Mouse (Mus musculus) right cerebral cortex, postnatal 10 days (tissue): ENCODE measurements around the gene Zfp169.

ENCODE experiments used
- DNase-seq, 2 experiments: peaks; one replicate each; pipeline ENCODE4 v3.0.0; 2021; ENCODE audit warnings: low spot score in 2 of 2

The Zfp169 gene

DNA sequence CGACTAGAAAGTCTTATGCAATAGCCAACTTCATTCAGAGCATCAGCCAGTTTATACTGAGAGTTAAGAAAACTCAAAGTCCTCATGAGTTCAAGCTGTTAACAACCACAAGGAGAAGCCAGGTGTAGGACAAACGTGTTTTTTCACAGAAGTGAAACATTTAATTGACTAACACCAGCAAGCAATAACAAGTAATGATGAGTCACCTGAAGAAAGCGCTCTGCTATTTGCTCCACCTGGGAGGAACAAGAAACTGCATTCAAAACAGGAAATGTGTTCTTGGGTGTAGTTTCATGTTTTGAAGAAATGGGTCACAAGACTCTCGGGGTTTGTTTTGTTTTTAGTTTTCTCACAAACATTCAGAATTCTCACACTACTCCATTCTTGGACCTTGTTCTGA lies 2.6 kb upstream of the Zfp169 start:
- no peak for DNase-seq

- no peak for DNase-seq
Observed at GRCm38 (mm10) chr13:48508661-48509060, 4.6 kb downstream of the Zfp169 start.

DNA sequence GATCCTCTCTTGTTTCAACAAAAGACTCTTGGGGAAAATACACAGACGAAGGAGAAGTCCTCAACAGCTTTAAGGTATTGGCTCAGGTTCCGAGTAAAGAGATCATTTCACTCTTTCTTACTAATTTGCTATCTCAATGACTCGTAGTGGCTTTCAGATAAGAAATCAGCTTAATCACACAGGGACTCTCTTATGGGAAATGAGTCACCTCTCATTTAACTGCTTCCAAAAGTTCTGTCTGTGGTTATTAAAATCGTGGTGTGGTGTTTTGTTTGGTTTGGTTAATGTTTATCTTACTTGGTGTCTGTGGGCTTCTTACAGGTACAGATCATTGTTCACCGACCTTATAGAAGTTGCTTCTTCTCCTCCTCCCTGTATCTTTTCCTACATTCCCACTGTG lies 10.8 kb downstream of the Zfp169 start:
- no peak for DNase-seq

DNA sequence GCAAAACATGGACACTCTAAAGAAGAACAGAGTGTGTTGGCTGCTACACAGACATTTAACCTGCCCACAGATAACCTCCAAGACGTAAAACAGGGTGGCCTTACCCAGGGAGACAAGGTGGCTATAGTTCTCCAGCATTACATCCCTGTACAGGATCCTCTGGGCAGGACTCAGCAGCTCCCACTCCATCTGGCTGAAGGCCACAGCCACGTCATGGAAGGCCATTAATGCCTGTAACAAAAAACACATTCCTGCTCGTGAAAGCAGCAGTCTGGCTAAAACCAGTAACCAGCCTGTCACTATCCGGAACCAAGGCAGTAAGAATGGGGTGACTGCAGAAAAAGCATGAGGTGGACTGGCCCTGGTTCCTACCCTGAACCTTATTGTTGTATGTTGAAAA lies 14.6 kb downstream of the Zfp169 start:
- no peak for DNase-seq

DNA sequence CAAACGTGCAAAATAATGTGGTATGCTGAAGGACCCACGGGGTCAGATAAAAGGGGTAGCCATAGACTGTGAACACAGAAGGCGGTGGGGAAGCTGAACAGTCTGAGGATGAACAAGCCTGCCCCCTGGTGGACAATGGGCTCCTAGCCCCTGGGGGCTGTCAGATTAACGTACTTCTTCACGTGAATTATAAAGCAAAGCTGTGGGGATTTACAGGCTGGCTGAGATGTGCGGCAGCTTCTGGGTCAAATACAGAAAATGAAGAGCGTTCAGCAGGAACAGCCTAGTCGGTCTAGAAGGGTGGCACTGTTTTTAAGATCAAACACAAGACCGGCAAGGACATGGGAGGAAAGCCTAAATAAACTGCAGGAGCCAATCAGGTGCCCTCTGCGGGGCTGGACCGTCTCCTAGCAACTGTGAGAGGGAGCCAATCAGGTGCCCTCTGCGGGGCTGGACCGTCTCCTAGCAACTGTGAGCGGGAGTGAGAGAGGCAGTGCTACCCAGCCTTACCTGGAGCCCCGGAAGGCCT lies 15.5 kb downstream of the Zfp169 start:
- DNase-seq = peak; percentile 81 to 87

DNA sequence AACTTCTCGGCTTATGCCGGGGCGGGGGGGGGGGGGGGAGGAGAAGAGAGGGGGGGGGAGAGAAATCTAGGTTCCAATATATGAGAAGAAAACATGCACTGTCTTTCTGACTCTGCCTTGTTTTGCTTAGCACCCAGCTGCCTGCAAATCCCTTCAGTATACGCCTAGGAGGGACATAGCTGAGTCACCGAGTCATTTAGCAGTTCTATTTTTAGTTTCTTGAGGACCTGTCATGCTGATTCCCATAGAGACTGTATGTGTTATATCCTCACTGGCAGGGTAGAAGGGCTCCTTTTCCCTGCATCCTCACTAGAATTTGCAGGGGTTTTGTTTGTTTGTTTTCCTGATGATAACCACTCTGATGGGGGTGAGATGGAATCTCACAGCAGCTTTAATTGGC lies 20.1 kb downstream of the Zfp169 start:
- DNase-seq = no peak

GRCm38 (mm10) chr13:48490396-48491182 lies 22.7 kb downstream of the Zfp169 start:
- no peak for DNase-seq

GRCm38 (mm10) chr13:48483606-48484005 lies 29.6 kb downstream of the Zfp169 start:
- no peak for DNase-seq

GRCm38 (mm10) chr13:48468656-48469180 lies 44.5 kb downstream of the Zfp169 start:
- no peak for DNase-seq

DNA sequence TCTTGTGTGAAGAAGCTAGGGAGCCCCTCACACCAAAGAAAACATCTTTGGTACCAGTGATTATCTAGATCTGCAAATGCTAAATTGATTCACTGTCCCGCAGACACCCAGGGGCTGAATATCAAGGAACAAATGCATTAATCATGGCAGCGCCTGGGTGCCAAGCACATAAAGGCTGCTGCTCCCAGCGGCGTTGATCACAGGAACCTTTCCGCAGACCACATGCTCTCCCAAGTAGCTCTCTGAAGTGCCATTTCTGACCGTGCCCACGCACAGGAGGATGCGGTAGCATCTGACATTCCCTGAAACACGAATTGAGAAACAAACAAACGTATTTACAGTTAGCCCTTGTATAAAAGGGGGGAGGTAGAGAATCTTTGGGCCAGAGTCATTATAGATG lies 47.1 kb downstream of the Zfp169 start:
- no peak for DNase-seq

- DNase-seq = peak; percentile 81 to 87
Observed at GRCm38 (mm10) chr13:48464170-48464569, 49.1 kb downstream of the Zfp169 start.

DNA sequence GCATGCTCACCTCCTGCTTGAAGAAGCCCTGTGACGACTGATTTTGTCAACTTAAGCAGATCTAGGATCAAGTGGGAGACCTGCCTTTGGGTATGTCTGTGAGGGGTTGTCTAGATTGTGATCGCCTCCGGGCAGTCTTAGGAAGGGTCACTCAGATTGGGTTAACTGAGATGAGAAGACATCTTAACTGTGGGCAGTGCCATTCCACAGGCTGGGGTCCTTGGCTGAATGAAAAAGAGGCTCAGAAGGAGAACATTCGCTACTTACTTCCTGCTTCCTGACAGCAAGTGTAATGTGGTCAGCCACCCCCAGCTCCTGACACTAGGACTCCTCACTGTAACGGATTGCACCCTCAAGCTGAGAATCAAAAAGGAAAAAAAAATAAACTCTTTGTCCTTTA lies 54.0 kb downstream of the Zfp169 start:
- DNase-seq = no peak

GRCm38 (mm10) chr13:48448119-48448518 lies 65.1 kb downstream of the Zfp169 start:
- DNase-seq = no peak

GRCm38 (mm10) chr13:48443996-48444395 lies 69.3 kb downstream of the Zfp169 start:
- DNase-seq = no peak

GRCm38 (mm10) chr13:48438321-48438720 lies 74.9 kb downstream of the Zfp169 start:
- no peak for DNase-seq
